Mouse (Mus musculus) midbrain, embryonic 16.5 days (tissue): ENCODE results near the gene Kat6b. TPM values are rescaled to one million over a fixed set of nuclear protein-coding genes. Genes with fewer than 3 reads are reported as not detected.
"Not testable (repeated sequence)": the region's sequence is repeated elsewhere in the genome, so short reads cannot be mapped to it uniquely, and the experiment has no call there.

Experiments used
- ATAC-seq: fragments of 200-750 bp; cut with Nextera tagmentation; 2 replicates; pipeline ENCODE4 v1.8.0; 2017; ENCODE audit warnings: moderate TSS enrichment
- H3K27ac ChIP-seq: fragments of 300-500 bp; sonication (generic); 2 replicates; pipeline ENCODE4 v1.5.1; 2014; ENCODE audit warnings: mild to moderate bottlenecking, low read length, mixed read lengths
- H3K27me3 ChIP-seq: fragments of 300-500 bp; sonication (generic); 2 replicates; pipeline ENCODE4 v1.6.1; 2014; ENCODE audit warnings: low read depth, low read length, mixed read lengths; ENCODE audit not compliant: control insufficient read depth, insufficient read depth
- H3K36me3 ChIP-seq: fragments of 300-500 bp; sonication (generic); 2 replicates; pipeline ENCODE4 v1.6.1; 2014; ENCODE audit warnings: mild to moderate bottlenecking, low read length, moderate library complexity, mixed read lengths; ENCODE audit not compliant: control insufficient read depth, insufficient read depth
- H3K4me1 ChIP-seq: fragments of 300-500 bp; sonication (generic); 2 replicates; pipeline ENCODE4 v1.6.1; 2014; ENCODE audit warnings: mild to moderate bottlenecking, low read length, mixed read lengths; ENCODE audit not compliant: control insufficient read depth, insufficient read depth
- H3K4me2 ChIP-seq: fragments of 300-500 bp; sonication (generic); 2 replicates; pipeline ENCODE4 v1.6.1; 2014; ENCODE audit warnings: mild to moderate bottlenecking, low read length, mixed read lengths
- H3K4me3 ChIP-seq: fragments of 300-500 bp; sonication (generic); 2 replicates; pipeline ENCODE4 v1.5.1; 2014; ENCODE audit warnings: low read depth, mild to moderate bottlenecking, low read length, moderate library complexity, mixed read lengths
- H3K9ac ChIP-seq: fragments of 300-500 bp; sonication (generic); 2 replicates; pipeline ENCODE4 v1.6.1; 2014; ENCODE audit warnings: low read depth, low read length, mixed read lengths
- H3K9me3 ChIP-seq: fragments of 300-500 bp; sonication (generic); replicated peaks from 2 replicates; pipeline ENCODE4 v1.6.1; 2014; ENCODE audit warnings: mild to moderate bottlenecking, low read length, mixed read lengths; ENCODE audit not compliant: control insufficient read depth, poor library complexity, severe bottlenecking
- WGBS: fragments of 180-500 bp; shearing (Covaris S2); extraction: QIAGEN DNeasy Blood & Tissue Kit; methylation state at CpG from one replicate; pipeline ENCODE4 v1.1.7; 2014; 5-methylcytosine and 5-hydroxymethylcytosine counted together
- polyA plus RNA-seq: library from polyadenylated mRNA; unstranded; fragments of >200 nt; fragmentation: Nextera tagmentation; extraction: Ambion mirVana; gene quantifications from 2 replicates; pipeline ENCODE4 v1.2.1, GENCODE M21; 2015

Kat6b gene
- polyA plus RNA-seq, 1 experiment from 2014 or later, result 17.2 TPM

GRCm38 (mm10) chr14:21662465-21663142, 181.4 kb downstream of the Kat6b start:
- H3K27ac ChIP-seq, result no peak overlapping the region
- no peaks in the 10 kb centered on the region for H3K9me3 ChIP-seq
- H3K27me3 ChIP-seq, result no peaks in the 10 kb centered on the region
- no peak overlapping the region for H3K4me3 ChIP-seq
- 83% methylated on average over 8 of the region's 8 CpGs for WGBS
- H3K4me1 ChIP-seq, result peaks cover 9% of the 10 kb centered on the region; the same call in 1 of the 2 replicates
- H3K36me3 ChIP-seq, result peaks cover 11% of the 10 kb centered on the region
- no peak overlapping the region for H3K9ac ChIP-seq
- no peak overlapping the region for H3K4me2 ChIP-seq
- ATAC-seq, result no peak

GRCm38 (mm10) chr14:21669218-21669617, 188.0 kb downstream of the Kat6b start:
- H3K9me3 ChIP-seq, result no peaks in the 10 kb centered on the region
- H3K4me2 ChIP-seq, result no peak overlapping the region
- no peak overlapping the region for H3K9ac ChIP-seq
- peaks cover 25% of the 10 kb centered on the region for H3K36me3 ChIP-seq
- no peak overlapping the region for H3K27ac ChIP-seq
- no peak overlapping the region for H3K4me3 ChIP-seq
- no peaks in the 10 kb centered on the region for H3K27me3 ChIP-seq
- H3K4me1 ChIP-seq, result no peaks in the 10 kb centered on the region
- ATAC-seq, result no peak
- WGBS, result 94% methylated on average over 11 of the region's 11 CpGs

GRCm38 (mm10) chr14:21669633-21670421, 188.6 kb downstream of the Kat6b start:
- Histone ChIP-seq H3K4me2 (no peak overlapping the region), H3K4me1 (no peaks in the 10 kb centered on the region), H3K27ac (no peak overlapping the region), H3K36me3 (peaks cover 24% of the 10 kb centered on the region), H3K27me3 (no peaks in the 10 kb centered on the region), H3K9me3 (no peaks in the 10 kb centered on the region), H3K9ac (no peak overlapping the region), H3K4me3 (no peak overlapping the region)
- no peak for ATAC-seq
- 90% methylated on average over 11 of the region's 11 CpGs for WGBS

GRCm38 (mm10) chr14:21670422-21671006, 189.3 kb downstream of the Kat6b start:
- ATAC-seq, result not testable (repeated sequence)
- WGBS, result 89% methylated on average over 15 of the region's 15 CpGs

GRCm38 (mm10) chr14:21673100-21673499, 191.9 kb downstream of the Kat6b start:
- no peak overlapping the region for H3K9ac ChIP-seq
- no peak overlapping the region for H3K4me2 ChIP-seq
- H3K4me3 ChIP-seq, result no peak overlapping the region
- no peak overlapping the region for H3K27ac ChIP-seq
- peaks cover 12% of the 10 kb centered on the region for H3K36me3 ChIP-seq
- 58% methylated on average over 4 of the region's 4 CpGs for whole genome bisulfite sequencing
- no peaks in the 10 kb centered on the region for H3K27me3 ChIP-seq
- H3K9me3 ChIP-seq, result no peaks in the 10 kb centered on the region
- ATAC-seq, result no peak
- H3K4me1 ChIP-seq, result no peaks in the 10 kb centered on the region

More at GRCm38 (mm10) chr14:21670422-21671006, 189.3 kb downstream of the Kat6b start:
- peaks cover 21% of the 10 kb centered on the region for H3K36me3 ChIP-seq
- not testable (repeated sequence) for H3K4me3 ChIP-seq, H3K9me3 ChIP-seq, H3K9ac ChIP-seq, H3K4me2 ChIP-seq, H3K27ac ChIP-seq, H3K4me1 ChIP-seq, H3K27me3 ChIP-seq

- WGBS, result 67% methylated on average over 5 of the region's 5 CpGs
- Histone ChIP-seq H3K9me3 (no peaks in the 10 kb centered on the region), H3K4me1 (no peaks in the 10 kb centered on the region), H3K9ac (no peak overlapping the region), H3K27me3 (no peaks in the 10 kb centered on the region), H3K4me2 (no peak overlapping the region), H3K4me3 (no peak overlapping the region), H3K36me3 (peaks cover 5% of the 10 kb centered on the region; the same call in 1 of the 2 replicates), H3K27ac (no peak overlapping the region)
- ATAC-seq, result no peak
Observed at GRCm38 (mm10) chr14:21674471-21674870, 193.2 kb downstream of the Kat6b start.

- no peaks in the 10 kb centered on the region for H3K9me3 ChIP-seq
- WGBS, result 83% methylated on average over 2 of the region's 2 CpGs
- no peak overlapping the region for H3K27ac ChIP-seq
- no peaks in the 10 kb centered on the region for H3K27me3 ChIP-seq
- H3K36me3 ChIP-seq, result no peaks in the 10 kb centered on the region
- H3K4me3 ChIP-seq, result no peak overlapping the region
- H3K4me1 ChIP-seq, result no peaks in the 10 kb centered on the region
- no peak overlapping the region for H3K4me2 ChIP-seq
- ATAC-seq, result no peak
- H3K9ac ChIP-seq, result no peak overlapping the region
Observed at GRCm38 (mm10) chr14:21676223-21676622, 195.0 kb downstream of the Kat6b start.

- Histone ChIP-seq H3K4me2 (no peak overlapping the region), H3K9me3 (no peaks in the 10 kb centered on the region), H3K27ac (no peak overlapping the region), H3K4me1 (peaks cover 5% of the 10 kb centered on the region; the same call in 1 of the 2 replicates), H3K36me3 (no peaks in the 10 kb centered on the region), H3K27me3 (no peaks in the 10 kb centered on the region), H3K9ac (no peak overlapping the region), H3K4me3 (no peak overlapping the region)
- 36% methylated on average over 7 of the region's 7 CpGs for WGBS
- ATAC-seq, result no peak
Observed at GRCm38 (mm10) chr14:21678509-21679285, 197.5 kb downstream of the Kat6b start.
